Mouse (Mus musculus): ENCODE results near the gene Nrxn1. TPM values are rescaled to one million over a fixed set of nuclear protein-coding genes. Genes with fewer than 3 reads are reported as not detected.

The Nrxn1 gene
- polyA plus RNA-seq, 1 experiment from 2014 or later: 2.1 TPM

- 79% methylated on average over 11 of the region's 11 CpGs for WGBS
Measured at GRCm38 (mm10) chr17:91088991-91089390, 3.9 kb downstream of the Nrxn1 start.

GRCm38 (mm10) chr17:91088037-91088715, 4.7 kb downstream of the Nrxn1 start:
- no peak overlapping the region for H3K27ac ChIP-seq (ENCODE audit: low read depth)
- ATAC-seq (ENCODE audit: insufficient read depth): no peak
- H3K4me3 ChIP-seq (ENCODE audit: low read depth, low read length): no peak overlapping the region
- no peaks in the 10 kb centered on the region for H3K4me1 ChIP-seq (ENCODE audit: insufficient read depth)
- no peak for TF ChIP-seq CTCF (IDR thresholded peaks at IDR 0.05; ENCODE audit: low read depth)
- H3K4me2 ChIP-seq: no peak overlapping the region
- no peak overlapping the region for H3K9ac ChIP-seq
- H3K9me3 ChIP-seq (ENCODE audit: low read depth, low read length): peaks cover 8% of the 10 kb centered on the region; the same call in 1 of the 2 replicates
- no peaks in the 10 kb centered on the region for H3K36me3 ChIP-seq (ENCODE audit: insufficient read depth)
- DNase-seq: no peak
- 48% methylated on average over 82 of the region's 82 CpGs for WGBS
- H3K27me3 ChIP-seq (ENCODE audit: insufficient read depth, low read length): no peaks in the 10 kb centered on the region

More at GRCm38 (mm10) chr17:91088991-91089390, 3.9 kb downstream of the Nrxn1 start:
- Histone ChIP-seq H3K27me3 (ENCODE audit: insufficient read depth, low read length) (no peaks in the 10 kb centered on the region), H3K36me3 (ENCODE audit: insufficient read depth) (no peaks in the 10 kb centered on the region), H3K27ac (ENCODE audit: low read depth) (no peak overlapping the region), H3K4me2 (no peak overlapping the region), H3K9me3 (ENCODE audit: low read depth, low read length) (peaks cover 8% of the 10 kb centered on the region; the same call in 1 of the 2 replicates), H3K9ac (no peak overlapping the region), H3K4me3 (ENCODE audit: low read depth, low read length) (no peak overlapping the region), H3K4me1 (ENCODE audit: insufficient read depth) (no peaks in the 10 kb centered on the region)
- no peak for ATAC-seq (ENCODE audit: insufficient read depth)
- DNase-seq: no peak
- no peak for TF ChIP-seq CTCF (IDR thresholded peaks at IDR 0.05; ENCODE audit: low read depth)

- Histone ChIP-seq H3K9ac (no peak overlapping the region), H3K27ac (ENCODE audit: low read depth) (no peak overlapping the region), H3K4me3 (ENCODE audit: low read depth, low read length) (no peak overlapping the region), H3K27me3 (ENCODE audit: insufficient read depth, low read length) (no peaks in the 10 kb centered on the region), H3K9me3 (ENCODE audit: low read depth, low read length) (peaks cover 8% of the 10 kb centered on the region; the same call in 1 of the 2 replicates), H3K36me3 (ENCODE audit: insufficient read depth) (no peaks in the 10 kb centered on the region), H3K4me1 (ENCODE audit: insufficient read depth) (no peaks in the 10 kb centered on the region), H3K4me2 (no peak overlapping the region)
- TF ChIP-seq CTCF (IDR thresholded peaks at IDR 0.05; ENCODE audit: low read depth): no peak
- 84% methylated on average over 1 of the region's 1 CpGs for WGBS
- ATAC-seq (ENCODE audit: insufficient read depth) (no peak), DNase-seq (no peak)
Measured at GRCm38 (mm10) chr17:91086412-91086811, 6.5 kb downstream of the Nrxn1 start.

GRCm38 (mm10) chr17:91085416-91085815, 7.5 kb downstream of the Nrxn1 start:
- H3K9ac ChIP-seq: no peak overlapping the region
- peaks cover 8% of the 10 kb centered on the region; the same call in 1 of the 2 replicates for H3K9me3 ChIP-seq (ENCODE audit: low read depth, low read length)
- H3K4me2 ChIP-seq: no peak overlapping the region
- WGBS: 65% methylated on average over 2 of the region's 2 CpGs
- ATAC-seq (ENCODE audit: insufficient read depth): no peak
- TF ChIP-seq CTCF (IDR thresholded peaks at IDR 0.05; ENCODE audit: low read depth): no peak
- DNase-seq: no peak
- no peaks in the 10 kb centered on the region for H3K27me3 ChIP-seq (ENCODE audit: insufficient read depth, low read length)
- no peaks in the 10 kb centered on the region for H3K4me1 ChIP-seq (ENCODE audit: insufficient read depth)
- H3K27ac ChIP-seq (ENCODE audit: low read depth): no peak overlapping the region
- H3K4me3 ChIP-seq (ENCODE audit: low read depth, low read length): no peak overlapping the region
- H3K36me3 ChIP-seq (ENCODE audit: insufficient read depth): no peaks in the 10 kb centered on the region

- DNase-seq (no peak), ATAC-seq (ENCODE audit: insufficient read depth) (no peak)
- Histone ChIP-seq H3K9me3 (ENCODE audit: low read depth, low read length) (no peaks in the 10 kb centered on the region), H3K4me2 (no peak overlapping the region), H3K36me3 (ENCODE audit: insufficient read depth) (no peaks in the 10 kb centered on the region), H3K9ac (no peak overlapping the region), H3K4me3 (ENCODE audit: low read depth, low read length) (no peak overlapping the region), H3K27me3 (ENCODE audit: insufficient read depth, low read length) (no peaks in the 10 kb centered on the region), H3K27ac (ENCODE audit: low read depth) (no peak overlapping the region), H3K4me1 (ENCODE audit: insufficient read depth) (no peaks in the 10 kb centered on the region)
- TF ChIP-seq CTCF (IDR thresholded peaks at IDR 0.05; ENCODE audit: low read depth): no peak
Measured at GRCm38 (mm10) chr17:91079096-91079495, 13.8 kb downstream of the Nrxn1 start.

GRCm38 (mm10) chr17:91074780-91075179, 18.1 kb downstream of the Nrxn1 start:
- Histone ChIP-seq H3K36me3 (ENCODE audit: insufficient read depth) (no peaks in the 10 kb centered on the region), H3K4me1 (ENCODE audit: insufficient read depth) (no peaks in the 10 kb centered on the region), H3K27ac (ENCODE audit: low read depth) (no peak overlapping the region), H3K4me3 (ENCODE audit: low read depth, low read length) (no peak overlapping the region), H3K4me2 (no peak overlapping the region), H3K9me3 (ENCODE audit: low read depth, low read length) (no peaks in the 10 kb centered on the region), H3K9ac (no peak overlapping the region), H3K27me3 (ENCODE audit: insufficient read depth, low read length) (no peaks in the 10 kb centered on the region)
- no peak for TF ChIP-seq CTCF (IDR thresholded peaks at IDR 0.05; ENCODE audit: low read depth)
- DNase-seq (no peak), ATAC-seq (ENCODE audit: insufficient read depth) (no peak)
- 75% methylated on average over 5 of the region's 5 CpGs for WGBS

- no peak for ATAC-seq (ENCODE audit: insufficient read depth)
- H3K9ac ChIP-seq: no peak overlapping the region
Measured at GRCm38 (mm10) chr17:91033466-91033865, 59.4 kb downstream of the Nrxn1 start.

More at GRCm38 (mm10) chr17:91033466-91033865, 59.4 kb downstream of the Nrxn1 start:
- Histone ChIP-seq H3K27me3 (ENCODE audit: insufficient read depth, low read length) (no peaks in the 10 kb centered on the region), H3K27ac (ENCODE audit: low read depth) (no peak overlapping the region), H3K36me3 (ENCODE audit: insufficient read depth) (no peaks in the 10 kb centered on the region), H3K4me1 (ENCODE audit: insufficient read depth) (no peaks in the 10 kb centered on the region), H3K4me3 (ENCODE audit: low read depth, low read length) (no peak overlapping the region), H3K9me3 (ENCODE audit: low read depth, low read length) (no peaks in the 10 kb centered on the region), H3K4me2 (no peak overlapping the region)
- no peak for TF ChIP-seq CTCF (IDR thresholded peaks at IDR 0.05; ENCODE audit: low read depth)
- peak; percentile 4 for DNase-seq
- WGBS: 75% methylated on average over 7 of the region's 7 CpGs
